Mouse (Mus musculus): ENCODE results near the gene Serpina1f. TPM values are rescaled to one million over a fixed set of nuclear protein-coding genes. Genes with fewer than 3 reads are reported as not detected.
"Not testable (repeated sequence)": the region's sequence is repeated elsewhere in the genome, so short reads cannot be mapped to it uniquely, and the experiment has no call there.

Serpina1f gene
- polyA plus RNA-seq, 1 experiment from 2014 or later: not detected

GRCm38 (mm10) chr12:103685386-103685785 is 9.9 kb downstream of the Serpina1f start:
- no peaks in the 10 kb centered on the region for H3K9me3 ChIP-seq
- H3K27ac ChIP-seq: no peak overlapping the region
- no peaks in the 10 kb centered on the region for H3K36me3 ChIP-seq
- H3K4me2 ChIP-seq: no peak overlapping the region
- no peak overlapping the region for H3K4me3 ChIP-seq (replicated peaks)
- no peak overlapping the region for H3K9ac ChIP-seq
- H3K4me1 ChIP-seq: no peaks in the 10 kb centered on the region
- no peak for ATAC-seq (ENCODE audit: insufficient read depth, low FRiP score, low read depth)
- WGBS: 29% methylated on average over 3 of the region's 3 CpGs
- no peaks in the 10 kb centered on the region for H3K27me3 ChIP-seq (replicated peaks)

GRCm38 (mm10) chr12:103683775-103684174 is 11.6 kb downstream of the Serpina1f start:
- no peaks in the 10 kb centered on the region for H3K9me3 ChIP-seq
- no peaks in the 10 kb centered on the region for H3K36me3 ChIP-seq
- no peak overlapping the region for H3K9ac ChIP-seq
- WGBS: 50% methylated on average over 4 of the region's 4 CpGs
- H3K27me3 ChIP-seq (replicated peaks): no peaks in the 10 kb centered on the region
- H3K4me2 ChIP-seq: no peak overlapping the region
- H3K27ac ChIP-seq: no peak overlapping the region
- H3K4me1 ChIP-seq: no peaks in the 10 kb centered on the region
- no peak for ATAC-seq (ENCODE audit: insufficient read depth, low FRiP score, low read depth)
- no peak overlapping the region for H3K4me3 ChIP-seq (replicated peaks)

- Histone ChIP-seq H3K4me3 (replicated peaks) (no peak overlapping the region), H3K4me1 (no peaks in the 10 kb centered on the region), H3K36me3 (no peaks in the 10 kb centered on the region), H3K27me3 (replicated peaks) (no peaks in the 10 kb centered on the region), H3K4me2 (no peak overlapping the region), H3K27ac (no peak overlapping the region), H3K9ac (no peak overlapping the region), H3K9me3 (no peaks in the 10 kb centered on the region)
- WGBS: 52% methylated on average over 2 of the region's 2 CpGs
- peak; percentile 54; the same call in 1 of the 2 replicates for ATAC-seq (ENCODE audit: insufficient read depth, low FRiP score, low read depth)
These were observed 13.6 kb downstream of the Serpina1f start for GRCm38 (mm10) chr12:103681739-103682138.

- Histone ChIP-seq H3K4me2 (no peak overlapping the region), H3K27ac (no peak overlapping the region), H3K27me3 (replicated peaks) (no peaks in the 10 kb centered on the region), H3K9me3 (no peaks in the 10 kb centered on the region), H3K4me1 (no peaks in the 10 kb centered on the region), H3K4me3 (replicated peaks) (no peak overlapping the region), H3K9ac (no peak overlapping the region), H3K36me3 (no peaks in the 10 kb centered on the region)
- no peak for ATAC-seq (ENCODE audit: insufficient read depth, low FRiP score, low read depth)
- WGBS: 68% methylated on average over 2 of the region's 2 CpGs
These were observed 14.2 kb downstream of the Serpina1f start for GRCm38 (mm10) chr12:103681169-103681568.

- not testable (repeated sequence) for H3K36me3 ChIP-seq; H3K9me3 ChIP-seq; H3K4me1 ChIP-seq; H3K4me3 ChIP-seq (replicated peaks); H3K4me2 ChIP-seq; H3K27ac ChIP-seq; H3K27me3 ChIP-seq (replicated peaks); H3K9ac ChIP-seq
- WGBS: 92% methylated on average over 1 of the region's 1 CpGs
- ATAC-seq (ENCODE audit: insufficient read depth, low FRiP score, low read depth): peak; percentile 53; the same call in 1 of the 2 replicates
These were observed 15.5 kb downstream of the Serpina1f start for GRCm38 (mm10) chr12:103679853-103680252.

- ATAC-seq (ENCODE audit: insufficient read depth, low FRiP score, low read depth): no peak
- WGBS: 100% methylated on average over 1 of the region's 1 CpGs
- Histone ChIP-seq H3K9me3 (no peaks in the 10 kb centered on the region), H3K27me3 (replicated peaks) (no peaks in the 10 kb centered on the region), H3K27ac (no peak within 1 kb of the TSS), H3K36me3 (no peaks in the 10 kb centered on the region), H3K4me1 (0 out of 2 replicates have a peak, but pooled peaks cover 7% of the 10 kb centered on the region), H3K9ac (no peak within 1 kb of the TSS), H3K4me3 (replicated peaks) (no peak within 1 kb of the TSS), H3K4me2 (no peak within 1 kb of the TSS)
These were observed 19.3 kb downstream of the Serpina1f start, which contains the start of gene Serpina16 for GRCm38 (mm10) chr12:103676039-103676438. TSS of gene Serpina16 (minus strand) at chr12:103676139.

- WGBS: 33% methylated on average over 2 of the region's 2 CpGs
- no peaks in the 10 kb centered on the region for H3K36me3 ChIP-seq
- no peaks in the 10 kb centered on the region for H3K27me3 ChIP-seq (replicated peaks)
- no peak overlapping the region for H3K4me3 ChIP-seq (replicated peaks)
- H3K4me1 ChIP-seq: 0 out of 2 replicates have a peak, but pooled peaks cover 7% of the 10 kb centered on the region
- no peak overlapping the region for H3K9ac ChIP-seq
- no peak overlapping the region for H3K4me2 ChIP-seq
- H3K27ac ChIP-seq: no peak overlapping the region
- peak; percentile 60; the same call in 1 of the 2 replicates for ATAC-seq (ENCODE audit: insufficient read depth, low FRiP score, low read depth)
- H3K9me3 ChIP-seq: no peaks in the 10 kb centered on the region
These were observed 22.1 kb downstream of the Serpina1f start for GRCm38 (mm10) chr12:103673179-103673578.

- ATAC-seq (ENCODE audit: insufficient read depth, low FRiP score, low read depth): no peak
- Histone ChIP-seq H3K4me1 (0 out of 2 replicates have a peak, but pooled peaks cover 7% of the 10 kb centered on the region), H3K9me3 (no peaks in the 10 kb centered on the region), H3K4me3 (replicated peaks) (no peak overlapping the region), H3K27ac (no peak overlapping the region), H3K9ac (no peak overlapping the region), H3K36me3 (no peaks in the 10 kb centered on the region), H3K27me3 (replicated peaks) (no peaks in the 10 kb centered on the region), H3K4me2 (no peak overlapping the region)
- 55% methylated on average over 3 of the region's 3 CpGs for WGBS
These were observed 23.8 kb downstream of the Serpina1f start for GRCm38 (mm10) chr12:103671483-103671882.

GRCm38 (mm10) chr12:103670964-103671363 is 24.4 kb downstream of the Serpina1f start:
- no peak for ATAC-seq (ENCODE audit: insufficient read depth, low FRiP score, low read depth)
- Histone ChIP-seq H3K36me3 (no peaks in the 10 kb centered on the region), H3K4me3 (replicated peaks) (no peak overlapping the region), H3K27ac (no peak overlapping the region), H3K4me2 (no peak overlapping the region), H3K9me3 (no peaks in the 10 kb centered on the region), H3K4me1 (0 out of 2 replicates have a peak, but pooled peaks cover 7% of the 10 kb centered on the region), H3K27me3 (replicated peaks) (no peaks in the 10 kb centered on the region), H3K9ac (no peak overlapping the region)
- WGBS: 50% methylated on average over 2 of the region's 2 CpGs

- 0 out of 2 replicates have a peak, but pooled peaks cover 7% of the 10 kb centered on the region for H3K4me1 ChIP-seq
- H3K36me3 ChIP-seq: no peaks in the 10 kb centered on the region
- H3K27ac ChIP-seq: no peak overlapping the region
- H3K27me3 ChIP-seq (replicated peaks): no peaks in the 10 kb centered on the region
- H3K4me2 ChIP-seq: no peak overlapping the region
- ATAC-seq (ENCODE audit: insufficient read depth, low FRiP score, low read depth): no peak
- no peak overlapping the region for H3K4me3 ChIP-seq (replicated peaks)
- no peaks in the 10 kb centered on the region for H3K9me3 ChIP-seq
- WGBS: 66% methylated on average over 5 of the region's 5 CpGs
- H3K9ac ChIP-seq: no peak overlapping the region
These were observed 25.0 kb downstream of the Serpina1f start for GRCm38 (mm10) chr12:103670344-103670743.

- H3K4me2 ChIP-seq: no peak overlapping the region
- H3K4me1 ChIP-seq: no peaks in the 10 kb centered on the region
- no peak overlapping the region for H3K4me3 ChIP-seq (replicated peaks)
- no peaks in the 10 kb centered on the region for H3K9me3 ChIP-seq
- no peaks in the 10 kb centered on the region for H3K27me3 ChIP-seq (replicated peaks)
- no peak overlapping the region for H3K27ac ChIP-seq
- no peak overlapping the region for H3K9ac ChIP-seq
- WGBS: 79% methylated on average over 3 of the region's 3 CpGs
- ATAC-seq (ENCODE audit: insufficient read depth, low FRiP score, low read depth): no peak
- no peaks in the 10 kb centered on the region for H3K36me3 ChIP-seq
These were observed 30.0 kb downstream of the Serpina1f start for GRCm38 (mm10) chr12:103665286-103665685.

GRCm38 (mm10) chr12:103662053-103662452 is 33.3 kb downstream of the Serpina1f start:
- H3K36me3 ChIP-seq; H3K4me1 ChIP-seq; H3K9ac ChIP-seq; H3K27me3 ChIP-seq (replicated peaks); H3K4me2 ChIP-seq; ATAC-seq (ENCODE audit: insufficient read depth, low FRiP score, low read depth); H3K9me3 ChIP-seq; H3K27ac ChIP-seq; H3K4me3 ChIP-seq (replicated peaks): not testable (repeated sequence)

- WGBS: 81% methylated on average over 5 of the region's 5 CpGs
- Histone ChIP-seq H3K9ac (no peak overlapping the region), H3K4me1 (no peaks in the 10 kb centered on the region), H3K9me3 (no peaks in the 10 kb centered on the region), H3K4me3 (replicated peaks) (no peak overlapping the region), H3K27me3 (replicated peaks) (no peaks in the 10 kb centered on the region), H3K27ac (no peak overlapping the region), H3K36me3 (no peaks in the 10 kb centered on the region), H3K4me2 (no peak overlapping the region)
- no peak for ATAC-seq (ENCODE audit: insufficient read depth, low FRiP score, low read depth)
These were observed 35.3 kb downstream of the Serpina1f start for GRCm38 (mm10) chr12:103660076-103660475.
